Mouse (Mus musculus): ENCODE data around the gene Clip1. TPM values are rescaled to one million over a fixed set of nuclear protein-coding genes. Genes with fewer than 3 reads are reported as not detected.

The Clip1 gene
- polyA plus RNA-seq, 1 experiment: 45.0 TPM

GRCm38 (mm10) chr5:123654937-123655336 is 29.5 kb downstream of the Clip1 start:
- Histone ChIP-seq H3K4me3 (ENCODE audit: insufficient read depth, low read depth, low read length) (no peak overlapping the region), H3K4me1 (ENCODE audit: control insufficient read depth, insufficient read depth, insufficient read length, low read length) (peaks cover 3% of the 10 kb centered on the region; the same call in 1 of the 2 replicates), H3K27ac (replicated peaks; ENCODE audit: low read depth, low read length) (no peak overlapping the region)

DNA sequence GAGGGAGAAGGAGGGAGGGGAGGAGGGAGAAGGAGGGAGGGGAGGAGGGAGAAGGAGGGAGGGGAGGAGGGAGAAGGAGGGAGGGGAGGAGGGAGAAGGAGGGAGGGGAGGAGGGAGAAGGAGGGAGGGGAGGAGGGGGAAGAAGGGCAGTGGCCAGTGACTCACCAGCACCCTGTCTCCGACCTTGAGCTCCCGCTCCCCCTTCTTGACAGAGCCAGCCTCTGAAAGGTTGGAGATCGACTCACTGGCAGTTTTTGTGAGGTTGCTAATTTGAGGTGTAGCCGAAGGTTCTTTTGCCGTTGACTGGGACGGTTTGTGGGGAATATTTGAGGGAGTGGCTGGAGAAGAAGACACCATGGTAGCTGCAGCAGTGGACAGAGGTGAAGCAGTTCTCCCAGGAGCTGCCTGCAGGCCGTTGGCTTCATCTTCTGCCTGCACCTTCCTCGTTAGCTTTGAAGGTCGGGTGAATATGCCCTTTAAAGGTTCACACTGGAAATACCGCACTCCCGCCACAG is 31.1 kb downstream of the Clip1 start:
- H3K4me1 ChIP-seq (ENCODE audit: control insufficient read depth, insufficient read depth, insufficient read length, low read length): peaks cover 3% of the 10 kb centered on the region; the same call in 1 of the 2 replicates
- no peak overlapping the region for H3K4me3 ChIP-seq (ENCODE audit: insufficient read depth, low read depth, low read length)
- H3K27ac ChIP-seq (replicated peaks; ENCODE audit: low read depth, low read length): no peak overlapping the region

GRCm38 (mm10) chr5:123650825-123651224 is 33.6 kb downstream of the Clip1 start:
- no peaks in the 10 kb centered on the region for H3K4me1 ChIP-seq (ENCODE audit: control insufficient read depth, insufficient read depth, insufficient read length, low read length)
- H3K27ac ChIP-seq (replicated peaks; ENCODE audit: low read depth, low read length): no peak overlapping the region
- no peak overlapping the region for H3K4me3 ChIP-seq (ENCODE audit: insufficient read depth, low read depth, low read length)

GRCm38 (mm10) chr5:123642401-123642800 is 42.0 kb downstream of the Clip1 start:
- Histone ChIP-seq H3K4me3 (ENCODE audit: insufficient read depth, low read depth, low read length) (no peak overlapping the region), H3K4me1 (ENCODE audit: control insufficient read depth, insufficient read depth, insufficient read length, low read length) (no peaks in the 10 kb centered on the region), H3K27ac (replicated peaks; ENCODE audit: low read depth, low read length) (no peak overlapping the region)

DNA sequence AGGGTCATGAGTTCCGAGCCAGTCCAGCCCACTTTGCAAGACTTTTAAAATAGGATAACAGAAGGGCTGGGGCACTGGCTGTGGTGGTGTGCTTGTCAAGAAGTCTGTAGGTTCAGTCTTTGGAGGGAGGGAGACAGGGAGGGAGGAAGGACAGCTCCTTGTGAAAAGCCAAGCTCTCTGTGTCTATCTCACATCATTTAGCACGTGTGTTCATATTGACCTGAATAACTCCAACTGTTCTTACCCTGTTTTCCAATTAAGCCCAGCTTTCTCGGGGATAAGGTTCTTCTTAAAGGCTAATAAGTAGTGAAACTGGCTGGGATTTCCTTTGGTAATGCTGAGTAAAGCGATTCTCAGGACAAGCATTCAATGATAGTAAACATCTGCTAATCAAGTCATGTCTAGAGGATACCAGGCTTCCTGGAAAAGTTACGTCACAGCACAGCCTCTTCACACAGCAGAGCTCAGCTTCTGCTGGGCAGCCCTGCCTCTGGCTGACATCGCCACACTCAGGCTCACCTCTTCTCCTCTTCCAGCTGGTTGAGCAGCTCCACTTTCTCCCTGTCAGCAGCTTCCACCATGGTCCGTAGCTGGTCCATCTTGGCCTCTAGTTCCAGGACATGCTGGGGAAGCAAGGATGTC is 43.0 kb downstream of the Clip1 start:
- H3K4me3 ChIP-seq (ENCODE audit: insufficient read depth, low read depth, low read length): no peak overlapping the region
- no peaks in the 10 kb centered on the region for H3K4me1 ChIP-seq (ENCODE audit: control insufficient read depth, insufficient read depth, insufficient read length, low read length)
- peak overlapping the region; percentile 59 for H3K27ac ChIP-seq (replicated peaks; ENCODE audit: low read depth, low read length)

GRCm38 (mm10) chr5:123640181-123640580 is 44.2 kb downstream of the Clip1 start:
- no peaks in the 10 kb centered on the region for H3K4me1 ChIP-seq (ENCODE audit: control insufficient read depth, insufficient read depth, insufficient read length, low read length)
- no peak overlapping the region for H3K4me3 ChIP-seq (ENCODE audit: insufficient read depth, low read depth, low read length)
- no peak overlapping the region for H3K27ac ChIP-seq (replicated peaks; ENCODE audit: low read depth, low read length)

DNA sequence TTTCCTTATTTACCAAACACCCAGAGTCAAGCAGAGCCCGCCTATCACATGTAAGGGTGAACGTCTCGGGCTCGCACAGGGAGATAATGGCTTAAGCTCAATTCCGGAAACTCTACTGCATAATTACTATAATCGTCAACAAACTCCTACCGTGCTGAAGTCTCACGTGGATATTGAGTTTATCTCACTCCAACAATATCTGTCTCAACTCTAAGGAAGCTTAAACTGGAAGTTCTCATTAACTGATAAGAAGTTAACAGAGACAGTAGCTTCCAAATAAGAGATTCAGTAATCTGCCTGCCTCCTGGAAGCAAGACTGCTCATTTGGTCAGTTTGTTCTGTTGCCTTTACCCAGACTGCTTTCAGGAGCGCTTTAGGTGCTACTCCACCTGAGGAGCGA is 53.2 kb downstream of the Clip1 start:
- Histone ChIP-seq H3K4me1 (ENCODE audit: control insufficient read depth, insufficient read depth, insufficient read length, low read length) (no peaks in the 10 kb centered on the region), H3K27ac (replicated peaks; ENCODE audit: low read depth, low read length) (no peak overlapping the region), H3K4me3 (ENCODE audit: insufficient read depth, low read depth, low read length) (no peak overlapping the region)

GRCm38 (mm10) chr5:123626631-123627030 is 57.8 kb downstream of the Clip1 start:
- H3K4me1 ChIP-seq (ENCODE audit: control insufficient read depth, insufficient read depth, insufficient read length, low read length): no peaks in the 10 kb centered on the region
- no peak overlapping the region for H3K4me3 ChIP-seq (ENCODE audit: insufficient read depth, low read depth, low read length)
- H3K27ac ChIP-seq (replicated peaks; ENCODE audit: low read depth, low read length): no peak overlapping the region

- Histone ChIP-seq H3K4me1 (ENCODE audit: control insufficient read depth, insufficient read depth, insufficient read length, low read length) (no peaks in the 10 kb centered on the region), H3K27ac (replicated peaks; ENCODE audit: low read depth, low read length) (no peak overlapping the region), H3K4me3 (ENCODE audit: insufficient read depth, low read depth, low read length) (no peak overlapping the region)
Measured at GRCm38 (mm10) chr5:123622421-123622820, 62.0 kb downstream of the Clip1 start.

DNA sequence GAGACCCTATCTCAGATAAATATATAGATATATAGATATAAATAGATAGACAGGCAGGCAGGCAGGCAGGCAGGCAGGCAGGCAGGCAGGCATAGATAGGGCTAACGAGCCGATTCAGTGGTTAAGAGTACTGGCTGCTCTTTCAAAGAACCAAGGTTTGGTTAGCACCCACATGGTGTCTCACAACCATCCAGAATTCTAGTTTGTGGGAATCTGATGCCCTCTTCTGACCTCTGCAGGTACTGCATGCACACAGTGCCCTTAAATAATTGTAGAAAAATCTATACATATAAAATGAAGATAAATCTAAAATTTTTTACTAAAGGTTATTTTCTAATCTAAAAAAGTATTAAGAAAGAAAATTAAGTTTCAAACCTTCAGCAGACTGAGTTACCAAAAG is 65.9 kb downstream of the Clip1 start:
- no peak overlapping the region for H3K4me3 ChIP-seq (ENCODE audit: insufficient read depth, low read depth, low read length)
- H3K27ac ChIP-seq (replicated peaks; ENCODE audit: low read depth, low read length): no peak overlapping the region
- H3K4me1 ChIP-seq (ENCODE audit: control insufficient read depth, insufficient read depth, insufficient read length, low read length): no peaks in the 10 kb centered on the region

GRCm38 (mm10) chr5:123614246-123614645 is 70.2 kb downstream of the Clip1 start:
- H3K4me3 ChIP-seq (ENCODE audit: insufficient read depth, low read depth, low read length): no peak overlapping the region
- H3K27ac ChIP-seq (replicated peaks; ENCODE audit: low read depth, low read length): no peak overlapping the region
- H3K4me1 ChIP-seq (ENCODE audit: control insufficient read depth, insufficient read depth, insufficient read length, low read length): no peaks in the 10 kb centered on the region

DNA sequence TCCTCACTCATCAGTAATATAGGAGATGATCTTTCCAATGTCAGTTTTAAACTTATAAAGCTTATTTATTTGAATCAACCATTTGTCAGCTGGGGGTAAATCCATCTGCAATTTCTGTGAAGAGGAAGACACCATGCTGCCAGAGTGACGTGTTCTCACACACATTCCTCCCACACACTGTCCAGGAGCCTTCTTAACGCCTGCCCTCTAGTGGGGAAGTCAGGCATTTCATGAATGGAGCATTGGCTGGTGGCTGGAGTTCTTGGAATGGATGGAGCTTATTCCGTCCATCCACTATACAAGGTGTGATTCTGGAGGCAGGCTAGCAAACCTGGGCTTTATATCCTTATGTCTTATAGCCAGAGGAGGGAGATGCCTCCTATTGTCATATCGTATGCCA is 74.6 kb downstream of the Clip1 start:
- Histone ChIP-seq H3K4me1 (ENCODE audit: control insufficient read depth, insufficient read depth, insufficient read length, low read length) (no peaks in the 10 kb centered on the region), H3K4me3 (ENCODE audit: insufficient read depth, low read depth, low read length) (no peak overlapping the region), H3K27ac (replicated peaks; ENCODE audit: low read depth, low read length) (no peak overlapping the region)

GRCm38 (mm10) chr5:123609416-123609815 is 75.0 kb downstream of the Clip1 start:
- H3K27ac ChIP-seq (replicated peaks; ENCODE audit: low read depth, low read length): no peak overlapping the region
- no peaks in the 10 kb centered on the region for H3K4me1 ChIP-seq (ENCODE audit: control insufficient read depth, insufficient read depth, insufficient read length, low read length)
- no peak overlapping the region for H3K4me3 ChIP-seq (ENCODE audit: insufficient read depth, low read depth, low read length)

GRCm38 (mm10) chr5:123607211-123607669 is 77.2 kb downstream of the Clip1 start:
- no peaks in the 10 kb centered on the region for H3K4me1 ChIP-seq (ENCODE audit: control insufficient read depth, insufficient read depth, insufficient read length, low read length)
- no peak overlapping the region for H3K4me3 ChIP-seq (ENCODE audit: insufficient read depth, low read depth, low read length)
- no peak overlapping the region for H3K27ac ChIP-seq (replicated peaks; ENCODE audit: low read depth, low read length)

DNA sequence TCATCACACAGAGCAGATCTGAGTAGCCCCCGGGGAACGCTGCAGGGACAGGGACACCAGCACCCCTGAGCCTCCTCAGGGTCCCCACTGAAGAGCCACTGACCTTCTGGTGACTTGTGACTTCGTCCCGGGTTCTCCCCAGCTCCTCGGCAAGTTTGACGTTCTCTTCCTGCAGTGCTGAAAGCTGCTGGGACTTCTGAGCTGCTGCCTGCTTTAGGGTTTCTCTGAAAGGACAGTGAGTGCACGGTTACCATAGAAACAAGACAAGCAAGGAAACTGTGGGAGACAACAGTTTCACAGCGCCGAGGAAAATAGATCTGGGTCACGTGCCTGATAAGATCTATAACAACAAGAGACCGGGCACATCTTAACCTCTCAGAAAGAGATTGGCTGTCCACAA is 80.9 kb downstream of the Clip1 start:
- Histone ChIP-seq H3K4me3 (ENCODE audit: insufficient read depth, low read depth, low read length) (no peak overlapping the region), H3K4me1 (ENCODE audit: control insufficient read depth, insufficient read depth, insufficient read length, low read length) (no peaks in the 10 kb centered on the region), H3K27ac (replicated peaks; ENCODE audit: low read depth, low read length) (0 out of 2 replicates have a peak overlapping the region, but pooled peaks have one; percentile 52)

DNA sequence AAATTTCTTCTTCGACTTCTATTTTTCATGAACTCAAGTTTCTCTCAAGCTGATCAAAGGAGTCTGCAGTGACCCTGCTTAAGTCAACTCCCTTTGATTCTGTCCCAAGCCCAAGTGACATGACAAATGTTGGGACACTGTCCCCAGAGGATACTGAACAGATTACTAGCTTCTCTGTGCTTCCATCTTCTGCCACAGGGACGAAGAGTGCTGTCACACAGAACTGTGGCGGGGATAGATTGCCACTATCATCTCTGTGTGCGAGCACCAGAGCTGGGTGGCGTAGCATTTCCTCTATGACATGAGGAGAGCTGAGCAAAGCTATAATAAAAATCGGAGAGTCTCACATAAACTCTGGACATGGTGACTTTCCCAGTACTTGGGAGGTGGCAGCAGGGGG is 82.2 kb downstream of the Clip1 start:
- Histone ChIP-seq H3K4me1 (ENCODE audit: control insufficient read depth, insufficient read depth, insufficient read length, low read length) (no peaks in the 10 kb centered on the region), H3K4me3 (ENCODE audit: insufficient read depth, low read depth, low read length) (no peak overlapping the region), H3K27ac (replicated peaks; ENCODE audit: low read depth, low read length) (peak overlapping the region; percentile 30; the same call in 1 of the 2 replicates)

Data from brown adipose tissue, adult 24 weeks (tissue).